22 mouse cellular contexts compared by ENCODE assay signal in genomic region chr9:27768788-27769187, GRCm38 (mm10). TPM values are rescaled to one million over a fixed set of nuclear protein-coding genes. Genes with fewer than 3 reads are reported as not detected.
DNase-seq lines count a peak whose midpoint lies in the region; ATAC-seq and TF ChIP-seq lines count a peak whose summit lies in the region.
"Had no signal": no experiment of that assay in that cellular context is flagged by ENCODE, and none has a peak within 500 bp of the region (broad histone marks: within the 10 kb centered on the region; RNA-seq: fewer than 3 reads in every experiment).

No protein-coding gene starts in this region.

- CTCF ChIA-PET in Patski (lab: Charles Lee), result no interaction called here

- intact Hi-C loops in heart, postnatal 14 days (cut with DNase I), result no loop called here

- in situ Hi-C loops in Patski (cut with MboI; ENCODE audit: low pct_unique_long_range_greater_than_20kb), result no loop called here

- no peak for ATAC-seq in Patski
- ATAC-seq in hindbrain, embryonic 11.5 days (ENCODE audit: low FRiP score), result no peak
- ATAC-seq: forebrain, embryonic 13.5 days; forebrain, embryonic 15.5 days; forebrain, postnatal 0 days had no signal

- H3K4me3 ChIP-seq in hindbrain, embryonic 11.5 days (ENCODE audit: low read depth, low read length), result no peak overlapping the region
- H3K4me3 ChIP-seq: embryonic facial prominence, embryonic 10.5 days; embryonic facial prominence, embryonic 12.5 days; forebrain, embryonic 13.5 days; forebrain, embryonic 15.5 days had no signal

- no peak overlapping the region for H3K4me2 ChIP-seq in hindbrain, embryonic 11.5 days (replicated peaks; ENCODE audit: low read depth, low read length)
- H3K4me2 ChIP-seq: embryonic facial prominence, embryonic 12.5 days; forebrain, embryonic 13.5 days; forebrain, embryonic 15.5 days had no signal

- POLR2A ChIA-PET in Patski (lab: Charles Lee), result no interaction called here

- no peak overlapping the region for H3K27ac ChIP-seq in hindbrain, embryonic 11.5 days (ENCODE audit: low read depth, low read length)
- H3K27ac ChIP-seq: embryonic facial prominence, embryonic 10.5 days; embryonic facial prominence, embryonic 12.5 days; forebrain, embryonic 13.5 days; forebrain, embryonic 15.5 days had no signal

- TF ChIP-seq CTCF in Patski (IDR thresholded peaks at IDR 0.05), result peak; percentile 35

- DNase-seq in heart, adult 11 months, result peak; percentile 27
- DNase-seq in heart, postnatal 14 days, result no peak
- DNase-seq in layer of hippocampus, adult 9-11 months, result peak; percentile 9
- no peak for DNase-seq in layer of hippocampus, adult 8-10 months (ENCODE audit: low spot score in 2 of 2)
- no peak for DNase-seq in Patski (ENCODE audit: low read depth, low spot score)
- peak; percentile 53 for DNase-seq in brain, adult 2 months (ENCODE audit: low read depth, low spot score)
- no peak for DNase-seq in right cerebral cortex, postnatal 10 days (ENCODE audit: low spot score in 2 of 2)
- DNase-seq in hindbrain, embryonic 11.5 days (ENCODE audit: low spot score), result no peak
- DNase-seq: adrenal gland, adult 2 months; adrenal gland, postnatal 10 days; adrenal gland, postnatal 25 days; cerebellum, adult 11-12 months; cerebellum, adult 2 months; cerebellum, adult 9-10 months; cerebellum, postnatal 10 days; cerebellum, postnatal 25 days; forebrain, postnatal 0 days had no signal

- H3K27me3 ChIP-seq in Patski, result no peaks in the 10 kb centered on the region
- no peaks in the 10 kb centered on the region for H3K27me3 ChIP-seq in hindbrain, embryonic 11.5 days (ENCODE audit: control insufficient read depth, insufficient read depth, low read length)
- H3K27me3 ChIP-seq: embryonic facial prominence, embryonic 12.5 days; forebrain, embryonic 13.5 days; forebrain, embryonic 15.5 days had no signal

- H3K9me3 ChIP-seq in hindbrain, embryonic 11.5 days (ENCODE audit: control insufficient read depth, low read length), result no peaks in the 10 kb centered on the region
- H3K9me3 ChIP-seq: embryonic facial prominence, embryonic 10.5 days; embryonic facial prominence, embryonic 12.5 days; forebrain, embryonic 13.5 days; forebrain, embryonic 15.5 days had no signal

- no peaks in the 10 kb centered on the region for H3K4me1 ChIP-seq in hindbrain, embryonic 11.5 days (replicated peaks; ENCODE audit: control insufficient read depth, insufficient read depth, low read length)
- H3K4me1 ChIP-seq: embryonic facial prominence, embryonic 10.5 days; embryonic facial prominence, embryonic 12.5 days; forebrain, embryonic 13.5 days had no signal

- H3K9ac ChIP-seq in hindbrain, embryonic 11.5 days (ENCODE audit: low read depth, low read length), result no peak overlapping the region
- H3K9ac ChIP-seq: embryonic facial prominence, embryonic 12.5 days; forebrain, embryonic 13.5 days; forebrain, embryonic 15.5 days; forebrain, postnatal 0 days had no signal

- no peaks in the 10 kb centered on the region for H3K36me3 ChIP-seq in hindbrain, embryonic 11.5 days (ENCODE audit: control insufficient read depth, insufficient read depth, low read length)
- H3K36me3 ChIP-seq: embryonic facial prominence, embryonic 10.5 days; embryonic facial prominence, embryonic 12.5 days; forebrain, embryonic 15.5 days had no signal

RNA-seq across cellular contexts. Expression of gene Opcml, which starts 21.8 kb away (rescaled TPM):
- total RNA-seq in heart, postnatal 14 days (2021), result 1 to 10 TPM; 1.0 to 1.1 TPM
- total RNA-seq in layer of hippocampus, adult 8-10 months (2022), result 100 to 1,000 TPM; 229 to 268 (median 247) TPM
- not detected for polyA plus RNA-seq in Patski (2021)
- 3.3 and 5.7 TPM in 2 replicates for polyA plus RNA-seq in hindbrain, embryonic 11.5 days (2014; fragmentation: Nextera tagmentation; extraction: Ambion mirVana)
- total RNA-seq: MEL had no signal

Comparison
In these comparisons a context has a peak if more than half of its experiments do, and no peak if none do; other contexts are left out.
1. DNase-seq: peak in heart, adult 11 months (single experiment), layer of hippocampus, adult 9-11 months (single experiment) and brain, adult 2 months (single experiment); none in heart, postnatal 14 days (0 of 2), layer of hippocampus, adult 8-10 months (0 of 2), Patski (single experiment), right cerebral cortex, postnatal 10 days (0 of 2) and hindbrain, embryonic 11.5 days (single experiment).
2. RNA of gene Opcml, which starts 21.8 kb away (total RNA-seq): 229 to 268 TPM in layer of hippocampus, adult 8-10 months; 1.0 to 1.1 TPM in heart, postnatal 14 days; every median in the first group is over 100 times any median in the second.